Mouse (Mus musculus) left cerebral cortex, adult 2 months (tissue): ENCODE results near the gene Ttc9c. TPM values are rescaled to one million over a fixed set of nuclear protein-coding genes. Genes with fewer than 3 reads are reported as not detected.
"Not testable (repeated sequence)": the region's sequence is repeated elsewhere in the genome, so short reads cannot be mapped to it uniquely, and the experiment has no call there.

Source experiments
- DNase-seq, 2 experiments: peaks; one replicate each; pipeline ENCODE4 v3.0.0; 2021 to 2022; ENCODE audit warnings: low spot score in 2 of 2, mixed read lengths in 1 of 2; ENCODE audit errors: extremely low spot score in 1 of 2
- H3K27ac ChIP-seq: fragments of 200-600 bp; 2 replicates; pipeline ENCODE4 v1.8.1; 2022
- H3K4me3 ChIP-seq: fragments of 200-600 bp; 2 replicates; pipeline ENCODE4 v1.8.1; 2022
- CTCF ChIP-seq: fragments of 200-600 bp; IDR thresholded peaks from 2 replicates; pipeline ENCODE4 v1.8.1; 2022; ENCODE audit warnings: antibody characterized with exemption, mild to moderate bottlenecking, moderate library complexity
- intact Hi-C: fragments of 180-260 bp; cut with DNase I; formaldehyde crosslinking; loops from one replicate; pipeline ENCODE4 v1.15.1; 2025
- total RNA-seq, 2 experiments: library from RNA; stranded (reverse); gene quantifications; 2 replicates each; pipeline ENCODE4 v1.2.3; 2021

Gene Ttc9c
- total RNA-seq, 2 experiments from 2014 or later, result 34.5 to 36.7 TPM

- intact Hi-C loops, result loop anchor here (5.0 kb wide), 4 partner anchors 46 to 271 kb away; partner anchors contain the start of genes 1810009A15Rik, Gm49416 and Mta2
- H3K27ac ChIP-seq, result peak overlapping the region; percentile 98; the same call in 1 of the 2 replicates
Observed at GRCm38 (mm10) chr19:8841012-8841411, 21.9 kb upstream of the Ttc9c start.

DNA sequence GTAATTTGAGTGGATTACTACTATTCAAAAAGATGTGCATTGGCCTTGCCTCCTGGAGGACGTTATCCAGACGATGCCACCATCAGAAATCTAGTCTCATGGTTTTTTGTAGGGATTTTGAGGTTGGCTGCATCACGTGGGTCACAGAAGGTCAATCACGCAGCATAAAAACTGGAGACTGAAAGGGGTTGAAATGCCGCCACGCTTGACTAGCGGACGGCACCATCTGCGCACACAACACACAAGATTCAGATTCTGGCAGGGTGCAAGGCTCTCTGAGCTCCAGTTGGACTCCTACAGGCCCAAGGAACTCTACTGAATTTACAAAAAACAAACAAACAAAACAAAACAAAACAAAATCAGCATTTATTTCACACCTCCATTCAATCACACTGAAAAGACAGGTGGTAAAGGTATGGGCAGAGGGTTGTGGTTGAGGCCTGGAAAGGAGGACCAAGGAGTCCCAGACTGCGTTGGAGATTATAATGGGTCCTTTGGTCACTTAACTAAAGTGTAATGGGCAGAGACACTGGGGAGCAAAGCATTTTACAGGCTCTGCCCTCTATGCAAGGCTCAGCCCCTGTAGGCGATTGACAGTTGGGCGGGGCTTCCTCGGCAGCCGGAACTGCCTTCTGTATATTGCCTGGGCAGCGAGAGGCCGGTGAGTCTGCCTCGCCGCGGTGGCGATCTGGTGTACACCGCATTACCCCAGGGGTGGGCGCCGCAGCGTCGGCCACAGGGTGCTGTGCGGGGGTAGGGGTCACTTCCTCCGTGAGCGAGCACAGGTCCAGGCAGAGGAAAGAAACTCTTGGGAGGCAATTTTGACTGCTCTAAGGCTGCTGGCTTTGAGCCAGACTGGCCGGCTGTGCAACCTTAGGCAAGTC, 21.0 kb upstream of the Ttc9c start:
- DNase-seq, result peak; percentile 74 to 77
- Histone ChIP-seq H3K4me3 (peak overlapping the region; percentile 82), H3K27ac (peak overlapping the region; percentile 98)
- intact Hi-C loops, result loop anchor here (5.0 kb wide), 4 partner anchors 47 to 272 kb away; partner anchors contain the start of genes 1810009A15Rik, Gm49416 and Mta2
- no peak; the same call in 1 of the 2 replicates for TF ChIP-seq CTCF

More at GRCm38 (mm10) chr19:8841012-8841411, 21.9 kb upstream of the Ttc9c start:
- no peak for TF ChIP-seq CTCF
- no peak for DNase-seq
- H3K4me3 ChIP-seq, result peak overlapping the region; percentile 82

DNA sequence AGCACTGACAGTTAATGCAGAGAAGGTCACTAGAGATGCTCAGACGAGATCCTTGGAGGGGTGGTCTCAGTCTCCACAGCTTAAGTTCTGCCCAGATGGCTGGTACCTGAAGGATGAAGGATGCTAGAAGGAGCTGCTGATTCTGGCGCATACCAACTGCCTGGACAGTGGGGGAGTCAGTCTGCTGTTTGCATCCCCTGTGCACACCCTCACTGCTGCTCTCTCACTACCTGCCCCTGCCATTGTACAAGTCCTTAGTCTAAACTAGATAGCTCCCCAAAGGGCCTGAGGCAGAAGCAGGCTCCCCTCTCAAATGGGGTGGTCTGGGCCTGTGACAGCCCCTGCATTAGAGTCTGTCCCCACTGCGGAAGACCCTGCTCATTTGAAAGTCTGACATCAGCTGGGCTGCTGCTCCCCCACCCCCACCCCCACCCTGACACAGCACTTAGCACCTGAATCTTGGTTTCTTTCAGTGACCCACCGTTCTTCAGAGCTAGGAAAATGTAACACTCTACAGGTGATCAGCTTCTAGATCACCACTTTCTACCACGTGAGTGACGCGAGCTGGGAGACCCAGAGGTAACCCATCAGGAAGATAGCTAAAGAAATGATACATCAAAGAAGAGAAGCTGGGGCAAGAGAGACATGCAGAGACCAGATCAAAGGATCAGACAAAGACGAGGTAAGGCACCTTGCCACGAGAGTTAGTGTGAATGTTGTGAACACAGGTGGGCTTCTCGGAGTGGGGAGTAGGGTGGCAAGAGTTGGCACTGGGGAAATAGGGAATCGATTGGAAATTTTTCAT, 20.2 kb upstream of the Ttc9c start, which contains the start of gene Gng3:
Gene Gng3 (minus strand): TSS at position 92 of the 805 bp plus-strand sequence.
- no peak for TF ChIP-seq CTCF
- H3K4me3 ChIP-seq, result peak within 1 kb of the TSS; percentile 82
- peak; percentile 83 to 85 for DNase-seq
- intact Hi-C loops, result no loop called here
- H3K27ac ChIP-seq, result peak within 1 kb of the TSS; percentile 98

GRCm38 (mm10) chr19:8838041-8838730, 19.1 kb upstream of the Ttc9c start:
- no peak for TF ChIP-seq CTCF
- peak overlapping the region; percentile 82 for H3K4me3 ChIP-seq
- DNase-seq, result peak; percentile 31 to 49
- intact Hi-C loops, result no loop called here
- peak overlapping the region; percentile 98 for H3K27ac ChIP-seq

DNA sequence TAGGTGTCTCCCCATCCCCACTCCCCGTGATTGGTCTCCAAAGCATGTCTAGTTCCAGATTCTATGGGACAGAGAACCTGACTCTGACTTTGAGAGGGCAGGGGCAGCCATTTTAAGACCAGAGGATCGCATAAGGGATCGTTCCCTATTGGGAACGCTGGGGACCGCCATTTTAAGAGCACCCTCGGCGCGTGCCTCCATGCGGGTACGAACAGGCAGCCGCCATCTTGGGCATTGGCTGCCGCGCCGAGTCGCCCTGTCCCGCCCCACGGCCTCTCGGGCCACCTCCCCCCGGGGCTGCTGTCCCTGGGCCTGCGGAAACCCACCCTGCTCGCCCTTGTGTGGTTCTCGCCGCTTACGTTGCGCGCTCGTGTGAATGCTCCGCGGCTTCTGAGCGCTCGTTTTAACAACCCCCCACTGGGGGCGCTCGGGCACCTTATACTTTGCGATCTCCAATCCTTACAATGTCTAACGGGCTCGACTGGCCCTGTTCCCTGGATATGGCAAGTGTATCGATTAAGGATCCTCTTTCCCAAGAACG, 18.2 kb upstream of the Ttc9c start, which contains the start of gene Bscl2:
Gene Bscl2 (plus strand): TSS at position 217 of the 541 bp plus-strand sequence.
- intact Hi-C loops, result loop anchor here (2.0 kb wide), 1 partner anchor 17 kb away; the partner anchor contains the start of gene Hnrnpul2

GRCm38 (mm10) chr19:8836327-8836726, 17.2 kb upstream of the Ttc9c start:
- H3K27ac ChIP-seq, result peak overlapping the region; percentile 98; the same call in 1 of the 2 replicates
- DNase-seq, H3K4me3 ChIP-seq: not testable (repeated sequence)
- intact Hi-C loops, result loop anchor here (2.0 kb wide), 1 partner anchor 16 kb away; the partner anchor contains the start of gene Hnrnpul2

More for the DNA sequence above, 18.2 kb upstream of the Ttc9c start, which contains the start of gene Bscl2:
- Histone ChIP-seq H3K4me3 (peak within 1 kb of the TSS; percentile 82), H3K27ac (peak within 1 kb of the TSS; percentile 98)
- peak; percentile 80 to 86 for DNase-seq
- peak; percentile 72 for TF ChIP-seq CTCF

GRCm38 (mm10) chr19:8832971-8833370, 13.8 kb upstream of the Ttc9c start:
- Histone ChIP-seq H3K4me3 (no peak overlapping the region), H3K27ac (no peak overlapping the region)
- no peak for DNase-seq
- intact Hi-C loops, result loop anchor here (1.0 kb wide), 1 partner anchor 12 kb away; no protein-coding TSS in a partner anchor
- TF ChIP-seq CTCF, result no peak

- intact Hi-C loops, result no loop called here
- TF ChIP-seq CTCF, result peak; percentile 5; the same call in 1 of the 2 replicates
- H3K27ac ChIP-seq, result no peak overlapping the region
- no peak for DNase-seq
- no peak overlapping the region for H3K4me3 ChIP-seq
Observed at GRCm38 (mm10) chr19:8831262-8831661, 12.1 kb upstream of the Ttc9c start.

GRCm38 (mm10) chr19:8830664-8831063, 11.5 kb upstream of the Ttc9c start:
- no peak overlapping the region for H3K4me3 ChIP-seq
- H3K27ac ChIP-seq, result no peak overlapping the region
- TF ChIP-seq CTCF, result no peak
- no peak for DNase-seq
- intact Hi-C loops, result no loop called here

DNA sequence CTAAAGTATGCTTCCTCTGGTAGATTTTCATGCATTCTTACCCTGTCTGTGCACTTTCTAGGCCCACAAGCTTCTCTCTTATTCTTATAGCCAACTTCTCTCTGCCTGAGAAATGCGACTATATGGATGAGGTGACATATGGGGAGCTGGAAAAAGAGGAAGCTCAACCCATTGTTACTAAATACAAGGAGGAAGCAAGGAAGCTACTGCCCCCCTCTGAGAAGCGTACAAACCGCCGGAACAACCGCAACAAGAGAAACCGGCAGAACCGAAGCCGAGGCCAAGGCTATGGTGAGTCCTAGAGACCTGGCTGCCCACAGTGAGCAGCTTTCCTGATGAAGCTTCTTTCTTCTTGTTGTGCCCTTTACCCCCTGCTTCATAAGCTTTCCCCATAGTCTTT, 10.5 kb upstream of the Ttc9c start, which contains the start of gene AC129217.1:
Gene AC129217.1 (plus strand): TSS at position 114 of the 400 bp plus-strand sequence.
- Histone ChIP-seq H3K4me3 (no peak within 1 kb of the TSS), H3K27ac (0 out of 2 replicates have a peak within 1 kb of the TSS, but pooled peaks have one; percentile 1)
- intact Hi-C loops, result no loop called here
- no peak for DNase-seq
- no peak for TF ChIP-seq CTCF
